Mouse (Mus musculus): ENCODE data around the gene Nptx1. TPM values are rescaled to one million over a fixed set of nuclear protein-coding genes. Genes with fewer than 3 reads are reported as not detected.

Nptx1 gene
- total and polyA plus RNA-seq, 3 experiments = 0.11 TPM; not detected in 2

DNA sequence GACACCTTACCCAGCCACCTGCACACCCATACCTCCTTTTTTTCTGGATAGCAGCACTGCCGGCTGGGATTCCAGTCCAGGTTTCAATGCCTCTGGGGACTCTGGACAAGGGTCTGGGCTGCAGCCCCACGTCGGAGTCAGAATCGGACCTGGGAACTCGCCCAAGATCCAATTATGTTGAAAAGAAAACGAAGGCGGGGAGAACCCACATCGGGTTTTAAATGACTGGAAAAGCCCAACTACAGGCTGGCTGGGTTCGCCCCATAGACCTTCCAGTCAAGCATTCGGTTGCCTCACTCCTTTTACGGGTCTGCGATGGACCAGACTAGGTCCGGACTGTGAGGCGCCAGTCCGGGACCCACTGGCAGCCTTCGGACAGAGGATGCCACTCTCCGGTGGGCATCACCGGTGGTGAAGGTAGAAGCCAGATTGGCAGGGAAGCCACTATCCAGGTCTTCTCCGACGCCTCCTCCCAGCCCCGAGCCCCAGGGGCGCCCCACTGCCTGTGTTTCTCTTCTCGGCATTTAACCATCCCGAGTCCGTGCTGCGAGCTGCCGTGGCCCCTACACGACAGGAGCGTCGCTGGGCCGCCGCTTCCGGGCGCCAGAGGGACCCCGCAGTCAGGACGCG lies 1.3 kb upstream of the Nptx1 start:
- Histone ChIP-seq H3K4me1 (ENCODE audit: insufficient read depth, low read depth, low read length) (no peaks in the 10 kb centered on the region), H3K36me3 (replicated peaks) (no peaks in the 10 kb centered on the region), H3K27me3 (ENCODE audit: insufficient read depth, low read length) (peaks cover 70% of the 10 kb centered on the region), H3K9me3 (replicated peaks) (peaks cover 34% of the 10 kb centered on the region), H3K4me3 (ENCODE audit: low read depth, low read length) (no peak overlapping the region; the same call in 1 of the 2 replicates)
- DNase-seq (ENCODE audit: low spot score) = no peak
- ATAC-seq (ENCODE audit: extremely low read depth, insufficient number of reproducible peaks, low FRiP score, poor library complexity, severe bottlenecking) = no peak
- no peak for TF ChIP-seq GATA2 (IDR thresholded peaks at IDR 0.05; ENCODE audit: borderline replicate concordance, low read depth, low read length)
- no peak for TF ChIP-seq TAL1 (conservative IDR thresholded peaks at IDR 0.05; ENCODE audit: low read depth, low read length)
- no peak for TF ChIP-seq CTCF (IDR thresholded peaks at IDR 0.05; ENCODE audit: low read depth, low read length)
- TF ChIP-seq POLR2AphosphoS5 (IDR thresholded peaks at IDR 0.05; ENCODE audit: insufficient replicate concordance, low read depth, low read length) = no peak
- TF ChIP-seq GATA1 (IDR thresholded peaks at IDR 0.05; ENCODE audit: borderline replicate concordance, low read length) = no peak

DNA sequence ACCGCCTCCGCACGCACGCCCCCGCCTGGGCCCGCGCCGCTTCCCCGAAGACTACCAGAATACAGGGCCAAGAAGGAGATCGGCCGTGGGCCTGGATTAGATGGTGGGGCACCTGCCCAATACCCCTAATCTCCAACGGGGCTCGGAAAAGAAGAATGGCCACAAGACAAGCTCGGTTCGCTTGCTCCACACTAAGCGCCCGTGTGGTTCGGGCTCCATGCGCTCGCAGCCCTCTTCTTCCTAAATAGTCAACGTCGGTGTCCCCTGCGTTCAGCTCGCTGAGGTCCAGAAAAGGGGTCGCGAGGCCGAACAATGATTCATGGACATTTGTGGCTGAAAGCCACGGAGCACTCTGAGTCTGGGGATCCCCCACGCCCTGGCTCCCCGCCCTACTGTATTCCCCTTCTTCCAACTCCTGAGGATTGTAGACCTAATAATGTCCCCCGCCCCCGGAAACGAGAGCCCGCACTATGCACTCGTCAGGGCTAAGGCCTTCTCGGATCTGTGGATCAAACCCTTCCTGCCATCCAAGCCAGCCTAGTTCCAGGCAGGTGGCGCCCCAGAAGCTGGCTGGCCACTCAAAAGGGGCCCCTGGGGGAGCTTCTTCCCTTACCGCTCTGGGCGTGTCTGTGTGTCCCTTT lies 518 bp upstream of the Nptx1 start:
- H3K27me3 ChIP-seq (ENCODE audit: insufficient read depth, low read length) = peaks cover 72% of the 10 kb centered on the region
- H3K4me1 ChIP-seq (ENCODE audit: insufficient read depth, low read depth, low read length) = no peaks in the 10 kb centered on the region
- H3K9me3 ChIP-seq (replicated peaks) = peaks cover 34% of the 10 kb centered on the region
- DNase-seq (ENCODE audit: low spot score) (no peak), ATAC-seq (ENCODE audit: extremely low read depth, insufficient number of reproducible peaks, low FRiP score, poor library complexity, severe bottlenecking) (no peak)
- H3K36me3 ChIP-seq (replicated peaks) = no peaks in the 10 kb centered on the region
- TF ChIP-seq CTCF (IDR thresholded peaks at IDR 0.05; ENCODE audit: low read depth, low read length) (no peak), GATA1 (IDR thresholded peaks at IDR 0.05; ENCODE audit: borderline replicate concordance, low read length) (no peak), GATA2 (IDR thresholded peaks at IDR 0.05; ENCODE audit: borderline replicate concordance, low read depth, low read length) (no peak), POLR2AphosphoS5 (IDR thresholded peaks at IDR 0.05; ENCODE audit: insufficient replicate concordance, low read depth, low read length) (no peak), TAL1 (conservative IDR thresholded peaks at IDR 0.05; ENCODE audit: low read depth, low read length) (no peak)
- H3K4me3 ChIP-seq (ENCODE audit: low read depth, low read length) = no peak overlapping the region; the same call in 1 of the 2 replicates

DNA sequence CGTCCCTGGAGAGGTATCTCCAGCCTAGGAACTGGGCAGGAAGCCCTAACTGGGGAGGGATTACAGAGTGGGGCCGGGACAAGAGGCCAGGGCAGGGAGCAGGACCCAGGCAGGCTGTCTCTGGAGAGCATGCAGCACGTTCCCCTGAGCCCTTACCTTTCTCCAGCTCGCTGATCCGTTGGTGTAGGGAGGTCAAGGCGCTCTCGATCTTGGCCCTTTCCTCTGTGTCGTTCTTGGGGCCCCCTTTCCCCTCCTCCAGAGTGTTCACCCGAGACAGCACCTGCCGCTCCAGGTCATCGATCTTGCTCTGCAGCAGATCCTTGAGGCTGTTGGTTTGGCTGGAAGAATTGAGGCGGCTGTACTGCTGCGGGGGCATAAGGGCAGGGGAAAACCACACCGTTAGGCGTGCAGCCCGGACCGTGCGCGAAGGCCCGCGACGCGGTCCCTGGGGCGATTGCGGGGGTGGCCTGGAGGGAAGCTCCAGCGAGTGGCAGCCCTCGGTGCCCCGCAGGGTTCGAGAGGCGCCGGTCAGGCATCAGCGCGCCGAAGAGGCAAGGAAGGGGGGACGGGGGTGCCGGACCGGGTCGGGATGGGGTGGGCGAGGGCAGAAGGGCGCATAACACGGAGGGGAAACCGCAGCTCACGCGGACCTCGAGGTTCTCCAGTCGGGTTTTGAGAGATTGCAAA lies 914 bp downstream of the Nptx1 start:
- no peak for TF ChIP-seq TAL1 (conservative IDR thresholded peaks at IDR 0.05; ENCODE audit: low read depth, low read length)
- no peak for TF ChIP-seq POLR2AphosphoS5 (IDR thresholded peaks at IDR 0.05; ENCODE audit: insufficient replicate concordance, low read depth, low read length)
- no peak for TF ChIP-seq CTCF (IDR thresholded peaks at IDR 0.05; ENCODE audit: low read depth, low read length)
- no peak for TF ChIP-seq GATA2 (IDR thresholded peaks at IDR 0.05; ENCODE audit: borderline replicate concordance, low read depth, low read length)
- TF ChIP-seq GATA1 (IDR thresholded peaks at IDR 0.05; ENCODE audit: borderline replicate concordance, low read length) = no peak
- no peaks in the 10 kb centered on the region for H3K36me3 ChIP-seq (replicated peaks)
- peaks cover 68% of the 10 kb centered on the region for H3K27me3 ChIP-seq (ENCODE audit: insufficient read depth, low read length)
- ATAC-seq (ENCODE audit: extremely low read depth, insufficient number of reproducible peaks, low FRiP score, poor library complexity, severe bottlenecking) = no peak
- DNase-seq (ENCODE audit: low spot score) = no peak
- no peaks in the 10 kb centered on the region; the same call in 1 of the 2 replicates for H3K4me1 ChIP-seq (ENCODE audit: insufficient read depth, low read depth, low read length)
- peak overlapping the region; percentile 2; the same call in 1 of the 2 replicates for H3K4me3 ChIP-seq (ENCODE audit: low read depth, low read length)
- peaks cover 34% of the 10 kb centered on the region for H3K9me3 ChIP-seq (replicated peaks)

DNA sequence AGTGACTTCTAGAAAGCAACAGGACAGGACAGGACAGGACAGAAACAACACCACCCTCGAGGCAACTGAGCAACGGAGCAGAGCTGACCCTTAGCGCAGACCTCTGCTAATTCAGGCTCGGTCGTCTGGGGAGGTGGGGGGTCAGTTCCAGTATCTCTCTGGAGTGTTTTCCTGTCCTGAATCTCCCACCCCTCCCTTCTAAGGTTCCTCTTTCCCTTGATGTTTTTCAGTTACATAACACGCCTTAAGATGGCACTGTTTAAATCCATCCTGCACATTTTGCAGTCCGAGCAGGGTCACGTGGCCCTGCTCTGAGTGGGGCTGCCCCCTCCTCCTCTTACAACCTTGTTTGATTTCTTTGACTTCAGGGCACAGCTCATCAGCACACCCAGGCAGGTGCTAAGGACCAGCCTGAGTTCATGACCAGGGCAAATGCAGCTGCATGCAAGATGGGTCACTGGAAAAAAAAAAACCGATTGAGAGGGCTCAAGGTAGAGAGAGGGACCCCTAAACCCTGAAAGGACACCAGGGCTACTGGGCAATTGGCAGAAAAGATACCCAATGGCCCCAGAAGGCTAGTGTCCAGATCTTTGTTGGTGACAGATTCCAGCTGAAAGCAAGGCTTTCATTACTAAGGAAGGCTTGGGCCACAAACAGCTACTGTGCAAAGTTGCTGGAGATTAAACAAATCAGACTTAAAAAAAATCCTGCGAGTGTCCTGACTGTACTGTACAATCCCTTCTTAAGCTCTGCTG lies 1.6 kb downstream of the Nptx1 start:
- ATAC-seq (ENCODE audit: extremely low read depth, insufficient number of reproducible peaks, low FRiP score, poor library complexity, severe bottlenecking) (no peak), DNase-seq (ENCODE audit: low spot score) (no peak)
- H3K4me1 ChIP-seq (ENCODE audit: insufficient read depth, low read depth, low read length) = no peaks in the 10 kb centered on the region; the same call in 1 of the 2 replicates
- peaks cover 34% of the 10 kb centered on the region for H3K9me3 ChIP-seq (replicated peaks)
- H3K4me3 ChIP-seq (ENCODE audit: low read depth, low read length) = no peak overlapping the region
- no peak for TF ChIP-seq TAL1 (conservative IDR thresholded peaks at IDR 0.05; ENCODE audit: low read depth, low read length)
- no peak for TF ChIP-seq CTCF (IDR thresholded peaks at IDR 0.05; ENCODE audit: low read depth, low read length)
- TF ChIP-seq POLR2AphosphoS5 (IDR thresholded peaks at IDR 0.05; ENCODE audit: insufficient replicate concordance, low read depth, low read length) = no peak
- TF ChIP-seq GATA2 (IDR thresholded peaks at IDR 0.05; ENCODE audit: borderline replicate concordance, low read depth, low read length) = no peak
- TF ChIP-seq GATA1 (IDR thresholded peaks at IDR 0.05; ENCODE audit: borderline replicate concordance, low read length) = no peak
- peaks cover 75% of the 10 kb centered on the region for H3K27me3 ChIP-seq (ENCODE audit: insufficient read depth, low read length)
- no peaks in the 10 kb centered on the region for H3K36me3 ChIP-seq (replicated peaks)

DNA sequence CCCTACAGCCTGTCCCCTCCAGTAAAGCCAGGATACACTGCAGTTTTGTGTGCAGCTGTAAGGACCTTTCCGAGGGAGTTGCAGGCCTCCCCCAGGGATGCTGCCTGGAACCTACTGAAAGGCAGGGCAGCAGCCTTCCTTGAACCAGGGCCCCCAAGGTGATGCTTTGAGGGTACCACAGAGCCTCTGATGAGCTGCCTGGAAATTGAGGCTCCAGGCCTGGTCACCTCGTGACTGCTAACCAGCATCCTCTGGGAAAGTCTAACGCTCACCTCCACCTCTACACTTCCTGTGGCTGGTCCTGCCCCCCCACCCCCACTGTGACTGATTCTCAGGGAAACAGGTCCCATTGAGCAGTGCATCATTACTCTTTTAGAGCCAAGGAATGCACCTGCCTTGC lies 2.3 kb downstream of the Nptx1 start:
- no peak for TF ChIP-seq GATA1 (IDR thresholded peaks at IDR 0.05; ENCODE audit: borderline replicate concordance, low read length)
- TF ChIP-seq GATA2 (IDR thresholded peaks at IDR 0.05; ENCODE audit: borderline replicate concordance, low read depth, low read length) = no peak
- TF ChIP-seq POLR2AphosphoS5 (IDR thresholded peaks at IDR 0.05; ENCODE audit: insufficient replicate concordance, low read depth, low read length) = no peak
- no peak for TF ChIP-seq TAL1 (conservative IDR thresholded peaks at IDR 0.05; ENCODE audit: low read depth, low read length)
- no peak for TF ChIP-seq CTCF (IDR thresholded peaks at IDR 0.05; ENCODE audit: low read depth, low read length)
- Histone ChIP-seq H3K9me3 (replicated peaks) (peaks cover 34% of the 10 kb centered on the region), H3K36me3 (replicated peaks) (no peaks in the 10 kb centered on the region), H3K4me3 (ENCODE audit: low read depth, low read length) (no peak overlapping the region), H3K27me3 (ENCODE audit: insufficient read depth, low read length) (peaks cover 76% of the 10 kb centered on the region), H3K4me1 (ENCODE audit: insufficient read depth, low read depth, low read length) (no peaks in the 10 kb centered on the region; the same call in 1 of the 2 replicates)
- ATAC-seq (ENCODE audit: extremely low read depth, insufficient number of reproducible peaks, low FRiP score, poor library complexity, severe bottlenecking) = no peak
- no peak for DNase-seq (ENCODE audit: low spot score)
